Mouse (Mus musculus) layer of hippocampus, adult 8-10 months (tissue): ENCODE data around the gene Acot6. TPM values are rescaled to one million over a fixed set of nuclear protein-coding genes. Genes with fewer than 3 reads are reported as not detected.
"Not testable (repeated sequence)": the region's sequence is repeated elsewhere in the genome, so short reads cannot be mapped to it uniquely, and the experiment has no call there.

ENCODE experiments used
- DNase-seq, 2 experiments: peaks; one replicate each; pipeline ENCODE4 v3.0.0; 2022; ENCODE audit warnings: low spot score in 2 of 2
- total RNA-seq, 4 experiments: library from RNA; stranded (reverse); gene quantifications; 2 replicates each; pipeline ENCODE4 v1.2.4; 2022

Acot6 gene
- 1 to 10 TPM; 4.5 to 6.1 (median 5.1) TPM for total RNA-seq

GRCm38 (mm10) chr12:84100604-84101492 lies at the start of gene Acot6:
Gene Acot6 (plus strand): TSS chr12:84100654.
- DNase-seq: peak in 1 of 2 experiments; percentile 32

GRCm38 (mm10) chr12:84050744-84051143 lies 49.7 kb upstream of the Acot6 start:
- not testable (repeated sequence) for DNase-seq

- no peak for DNase-seq
Observed at GRCm38 (mm10) chr12:84051937-84052474, 48.4 kb upstream of the Acot6 start, which contains the start of gene Acot3. Gene Acot3 (plus strand): TSS chr12:84052144.

GRCm38 (mm10) chr12:84052609-84053008 lies 47.8 kb upstream of the Acot6 start:
- no peak for DNase-seq

GRCm38 (mm10) chr12:84053173-84053572 lies 47.3 kb upstream of the Acot6 start:
- no peak for DNase-seq

- DNase-seq: no peak
Observed at GRCm38 (mm10) chr12:84053679-84054391, 46.6 kb upstream of the Acot6 start.

- DNase-seq: no peak
Observed at GRCm38 (mm10) chr12:84060946-84061345, 39.5 kb upstream of the Acot6 start.

GRCm38 (mm10) chr12:84062336-84062735 lies 38.1 kb upstream of the Acot6 start:
- DNase-seq: no peak

- no peak for DNase-seq
Observed at GRCm38 (mm10) chr12:84063228-84063627, 37.2 kb upstream of the Acot6 start.

- no peak for DNase-seq
Observed at GRCm38 (mm10) chr12:84063833-84064232, 36.6 kb upstream of the Acot6 start.

GRCm38 (mm10) chr12:84064621-84065020 lies 35.8 kb upstream of the Acot6 start:
- DNase-seq: no peak

- DNase-seq: no peak
Observed at GRCm38 (mm10) chr12:84067752-84068151, 32.7 kb upstream of the Acot6 start.

- no peak for DNase-seq
Observed at GRCm38 (mm10) chr12:84068296-84068695, 32.2 kb upstream of the Acot6 start.

- DNase-seq: no peak
Observed at GRCm38 (mm10) chr12:84068986-84069385, 31.5 kb upstream of the Acot6 start, which contains the start of gene Acot5. Gene Acot5 (plus strand): TSS chr12:84069325.

GRCm38 (mm10) chr12:84069582-84069981 lies 30.9 kb upstream of the Acot6 start:
- DNase-seq: peak in 1 of 2 experiments; percentile 30

- DNase-seq: peak; percentile 37 to 59
Observed at GRCm38 (mm10) chr12:84071696-84072095, 28.8 kb upstream of the Acot6 start.

- no peak for DNase-seq
Observed at GRCm38 (mm10) chr12:84077371-84077990, 23.0 kb upstream of the Acot6 start.

GRCm38 (mm10) chr12:84083842-84084241 lies 16.6 kb upstream of the Acot6 start:
- no peak for DNase-seq

GRCm38 (mm10) chr12:84084581-84084980 lies 15.9 kb upstream of the Acot6 start:
- no peak for DNase-seq

- DNase-seq: not testable (repeated sequence)
Observed at GRCm38 (mm10) chr12:84094666-84095065, 5.8 kb upstream of the Acot6 start.

- DNase-seq: no peak
Observed at GRCm38 (mm10) chr12:84099605-84100004, 849 bp upstream of the Acot6 start.
